Mouse (Mus musculus): ENCODE results near the gene Olfr870. TPM values are rescaled to one million over a fixed set of nuclear protein-coding genes. Genes with fewer than 3 reads are reported as not detected.

The Olfr870 gene
- polyA plus RNA-seq, 1 experiment from 2014 or later = not detected

- TF ChIP-seq CTCF (IDR thresholded peaks at IDR 0.05; ENCODE audit: low read depth) (no peak), EP300 (optimal IDR thresholded peaks at IDR 0.05) (no peak)
- Histone ChIP-seq H3K9ac (ENCODE audit: low read length) (no peak overlapping the region), H3K27me3 (ENCODE audit: control insufficient read depth, insufficient read depth, low read length) (no peaks in the 10 kb centered on the region), H3K36me3 (ENCODE audit: control insufficient read depth, insufficient read depth, low read length) (no peaks in the 10 kb centered on the region), H3K9me3 (ENCODE audit: control insufficient read depth, low read length) (no peaks in the 10 kb centered on the region), H3K27ac (replicated peaks) (no peak overlapping the region), H3K4me1 (replicated peaks; ENCODE audit: control insufficient read depth, insufficient read depth) (no peaks in the 10 kb centered on the region), H3K4me2 (replicated peaks; ENCODE audit: low read depth) (no peak overlapping the region), H3K4me3 (ENCODE audit: low read depth, low read length) (no peak overlapping the region)
- DNase-seq (ENCODE audit: low spot score) = no peak
- no peak for ATAC-seq (ENCODE audit: low FRiP score, low TSS enrichment)
- WGBS = 66% methylated on average over 5 of the region's 5 CpGs
These were observed 5.6 kb upstream of the Olfr870 start for GRCm38 (mm10) chr9:20179463-20179862.

- H3K9me3 ChIP-seq (ENCODE audit: control insufficient read depth, low read length) = no peaks in the 10 kb centered on the region
- no peak overlapping the region for H3K9ac ChIP-seq (ENCODE audit: low read length)
- H3K4me1 ChIP-seq (replicated peaks; ENCODE audit: control insufficient read depth, insufficient read depth) = no peaks in the 10 kb centered on the region
- H3K27me3 ChIP-seq (ENCODE audit: control insufficient read depth, insufficient read depth, low read length) = no peaks in the 10 kb centered on the region
- 87% methylated on average over 3 of the region's 3 CpGs for WGBS
- ATAC-seq (ENCODE audit: low FRiP score, low TSS enrichment) (no peak), DNase-seq (ENCODE audit: low spot score) (no peak)
- no peak overlapping the region for H3K27ac ChIP-seq (replicated peaks)
- H3K36me3 ChIP-seq (ENCODE audit: control insufficient read depth, insufficient read depth, low read length) = no peaks in the 10 kb centered on the region
- no peak overlapping the region for H3K4me3 ChIP-seq (ENCODE audit: low read depth, low read length)
- TF ChIP-seq CTCF (IDR thresholded peaks at IDR 0.05; ENCODE audit: low read depth) = no peak
- no peak for TF ChIP-seq EP300 (optimal IDR thresholded peaks at IDR 0.05)
- H3K4me2 ChIP-seq (replicated peaks; ENCODE audit: low read depth) = no peak overlapping the region
These were observed 24.2 kb downstream of the Olfr870 start for GRCm38 (mm10) chr9:20149706-20150105.

- no peak within 1 kb of the TSS for H3K27ac ChIP-seq (replicated peaks)
- H3K4me3 ChIP-seq (ENCODE audit: low read depth, low read length) = no peak within 1 kb of the TSS
- H3K36me3 ChIP-seq (ENCODE audit: control insufficient read depth, insufficient read depth, low read length) = no peaks in the 10 kb centered on the region
- H3K27me3 ChIP-seq (ENCODE audit: control insufficient read depth, insufficient read depth, low read length) = no peaks in the 10 kb centered on the region
- DNase-seq (ENCODE audit: low spot score) (no peak), ATAC-seq (ENCODE audit: low FRiP score, low TSS enrichment) (no peak)
- no peaks in the 10 kb centered on the region for H3K4me1 ChIP-seq (replicated peaks; ENCODE audit: control insufficient read depth, insufficient read depth)
- H3K4me2 ChIP-seq (replicated peaks; ENCODE audit: low read depth) = no peak within 1 kb of the TSS
- H3K9me3 ChIP-seq (ENCODE audit: control insufficient read depth, low read length) = no peaks in the 10 kb centered on the region
- TF ChIP-seq EP300 (optimal IDR thresholded peaks at IDR 0.05) (no peak), CTCF (IDR thresholded peaks at IDR 0.05; ENCODE audit: low read depth) (no peak)
- 80% methylated on average over 2 of the region's 2 CpGs for WGBS
- H3K9ac ChIP-seq (ENCODE audit: low read length) = no peak within 1 kb of the TSS
These were observed 45.1 kb downstream of the Olfr870 start, which contains the start of gene Olfr869 for GRCm38 (mm10) chr9:20128709-20129108. Olfr869 (plus strand) TSS chr9:20129009.

Other genes with a start within 250 kb of the Olfr870 start
- not detected in 2 replicates for gene Olfr866, start 146.0 kb downstream of the Olfr870 start, polyA plus RNA-seq (2015; fragmentation: Nextera tagmentation; extraction: Ambion mirVana)
- not detected in 2 replicates for gene Olfr867, start 116.5 kb downstream of the Olfr870 start, polyA plus RNA-seq (2015; fragmentation: Nextera tagmentation; extraction: Ambion mirVana)
- not detected in 2 replicates for gene Olfr868, start 75.4 kb downstream of the Olfr870 start, polyA plus RNA-seq (2015; fragmentation: Nextera tagmentation; extraction: Ambion mirVana)
- 0.11 TPM in 1 of 2 replicates, not detected in the other for gene Olfr869, start 45.0 kb downstream of the Olfr870 start, polyA plus RNA-seq (2015; fragmentation: Nextera tagmentation; extraction: Ambion mirVana)
- gene Olfr871, start 38.1 kb upstream of the Olfr870 start, polyA plus RNA-seq (2015; fragmentation: Nextera tagmentation; extraction: Ambion mirVana) = not detected in 2 replicates
- gene Olfr872, start 63.1 kb upstream of the Olfr870 start, polyA plus RNA-seq (2015; fragmentation: Nextera tagmentation; extraction: Ambion mirVana) = not detected in 2 replicates
- 0.05 TPM in 1 of 2 replicates, not detected in the other for gene Olfr39, start 108.3 kb upstream of the Olfr870 start, polyA plus RNA-seq (2015; fragmentation: Nextera tagmentation; extraction: Ambion mirVana)
- gene Olfr873, start 124.5 kb upstream of the Olfr870 start, polyA plus RNA-seq (2015; fragmentation: Nextera tagmentation; extraction: Ambion mirVana) = not detected in 2 replicates
- gene Olfr18, start 162.0 kb upstream of the Olfr870 start, polyA plus RNA-seq (2015; fragmentation: Nextera tagmentation; extraction: Ambion mirVana) = not detected in 2 replicates
- 39.0 and 39.1 TPM in 2 replicates for gene Zfp560, start 211.1 kb upstream of the Olfr870 start, polyA plus RNA-seq (2015; fragmentation: Nextera tagmentation; extraction: Ambion mirVana)